Mouse (Mus musculus) lung, postnatal 0 days (tissue): ENCODE data around the gene Micu1.

ENCODE experiments used
- CTCF ChIP-seq: IDR thresholded peaks from 2 replicates; pipeline ENCODE4 v1.5.1; 2016; ENCODE audit warnings: antibody characterized with exemption, mild to moderate bottlenecking
- EP300 ChIP-seq: IDR thresholded peaks from 2 replicates; pipeline ENCODE4 v1.6.1; 2016; ENCODE audit warnings: antibody characterized with exemption, mild to moderate bottlenecking, control low read depth

GRCm38 (mm10) chr10:59786289-59786688, 84.0 kb downstream of the Micu1 start:
- TF ChIP-seq CTCF (no peak), EP300 (no peak)
